Mouse (Mus musculus) embryonic facial prominence, embryonic 13.5 days (tissue): ENCODE data around the gene Nlk. TPM values are rescaled to one million over a fixed set of nuclear protein-coding genes. Genes with fewer than 3 reads are reported as not detected.

Experiments used
- ATAC-seq: fragments of 200-750 bp; cut with Nextera tagmentation; 2 replicates; pipeline ENCODE4 v1.8.0; 2017; ENCODE audit warnings: low read depth; ENCODE audit not compliant: insufficient number of reproducible peaks, insufficient read depth, low FRiP score, low TSS enrichment
- H3K27ac ChIP-seq: fragments of 300-500 bp; sonication (generic); 2 replicates; pipeline ENCODE4 v1.5.1; 2015; ENCODE audit warnings: moderate library complexity, mild to moderate bottlenecking, inconsistent platforms
- H3K27me3 ChIP-seq: fragments of 300-500 bp; sonication (generic); 2 replicates; pipeline ENCODE4 v1.6.1; 2015; ENCODE audit warnings: mild to moderate bottlenecking, inconsistent platforms
- H3K36me3 ChIP-seq: fragments of 300-500 bp; sonication (generic); 2 replicates; pipeline ENCODE4 v1.6.1; 2015; ENCODE audit warnings: mild to moderate bottlenecking, inconsistent platforms
- H3K4me1 ChIP-seq: fragments of 300-500 bp; sonication (generic); 2 replicates; pipeline ENCODE4 v1.6.1; 2015; ENCODE audit warnings: inconsistent platforms
- H3K4me2 ChIP-seq: fragments of 300-500 bp; sonication (generic); 2 replicates; pipeline ENCODE4 v1.6.1; 2015; ENCODE audit warnings: moderate library complexity, mild to moderate bottlenecking, inconsistent platforms
- H3K4me3 ChIP-seq: fragments of 300-500 bp; sonication (generic); 2 replicates; pipeline ENCODE4 v1.5.1; 2015; ENCODE audit warnings: mild to moderate bottlenecking, inconsistent platforms
- H3K9ac ChIP-seq: fragments of 300-500 bp; sonication (generic); 2 replicates; pipeline ENCODE4 v1.6.1; 2015; ENCODE audit warnings: mild to moderate bottlenecking, inconsistent platforms
- H3K9me3 ChIP-seq: fragments of 300-500 bp; sonication (generic); 2 replicates; pipeline ENCODE4 v1.6.1; 2016; ENCODE audit warnings: inconsistent platforms
- WGBS: fragments of 180-500 bp; shearing (Covaris S2); methylation state at CpG from one replicate; pipeline ENCODE4 v1.1.7; 2015; ENCODE audit warnings: mixed read lengths; 5-methylcytosine and 5-hydroxymethylcytosine counted together
- polyA plus RNA-seq: library from polyadenylated mRNA; unstranded; fragments of >200 nt; fragmentation: Nextera tagmentation; extraction: Ambion mirVana; gene quantifications from 2 replicates; pipeline ENCODE4 v1.2.1, GENCODE M21; 2015

Nlk gene
- polyA plus RNA-seq, 1 experiment from 2014 or later: 13.5 TPM

DNA sequence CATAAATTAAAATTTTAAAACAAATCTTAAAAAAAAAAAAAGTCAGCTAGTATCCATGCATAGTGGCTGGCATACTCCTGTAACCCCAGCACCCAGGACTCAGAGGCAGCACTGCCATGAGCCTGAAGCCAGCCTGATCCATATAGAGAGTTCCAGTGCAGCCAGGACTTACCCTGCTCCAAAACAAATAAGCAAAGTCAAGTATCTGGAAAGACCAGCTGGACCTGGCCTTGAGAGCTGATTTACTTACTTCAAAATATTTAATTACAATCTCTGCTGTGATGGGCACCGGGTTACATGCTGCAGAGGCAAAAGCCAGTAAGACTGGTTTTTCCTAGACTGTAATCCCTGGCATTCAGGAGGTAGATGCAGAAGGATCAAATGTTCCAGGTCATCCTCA lies 27.6 kb upstream of the Nlk start:
- WGBS: 56% methylated on average over 1 of the region's 1 CpGs
- no peak for ATAC-seq
- Histone ChIP-seq H3K27ac (no peak overlapping the region), H3K27me3 (no peaks in the 10 kb centered on the region), H3K4me2 (no peak overlapping the region), H3K36me3 (no peaks in the 10 kb centered on the region), H3K9me3 (no peaks in the 10 kb centered on the region), H3K4me1 (no peaks in the 10 kb centered on the region), H3K4me3 (no peak overlapping the region), H3K9ac (no peak overlapping the region)

DNA sequence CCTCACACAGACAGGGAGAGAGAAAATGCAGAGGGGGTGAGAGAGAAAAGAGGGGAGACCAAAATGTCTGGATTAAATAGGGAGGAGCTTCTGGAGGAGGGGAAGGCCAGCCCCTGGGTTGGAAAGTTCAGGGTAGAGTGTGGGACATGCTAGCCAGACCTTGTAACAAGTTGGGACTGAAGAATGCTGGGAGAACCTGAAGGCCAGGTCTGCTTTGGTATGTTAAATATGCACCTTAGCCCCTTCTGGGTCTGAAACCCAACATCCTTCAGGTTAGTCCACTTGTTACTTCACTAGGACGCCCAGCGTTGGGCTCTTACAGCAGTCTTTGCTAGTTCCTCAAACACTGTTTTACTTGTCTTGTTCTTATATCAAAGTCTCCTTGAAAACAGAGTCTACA lies 24.2 kb upstream of the Nlk start:
- ATAC-seq: no peak
- Histone ChIP-seq H3K27me3 (no peaks in the 10 kb centered on the region), H3K27ac (no peak overlapping the region), H3K4me3 (no peak overlapping the region), H3K9ac (no peak overlapping the region), H3K9me3 (no peaks in the 10 kb centered on the region), H3K4me1 (no peaks in the 10 kb centered on the region), H3K36me3 (no peaks in the 10 kb centered on the region), H3K4me2 (no peak overlapping the region)
- WGBS: 81% methylated on average over 2 of the region's 2 CpGs

DNA sequence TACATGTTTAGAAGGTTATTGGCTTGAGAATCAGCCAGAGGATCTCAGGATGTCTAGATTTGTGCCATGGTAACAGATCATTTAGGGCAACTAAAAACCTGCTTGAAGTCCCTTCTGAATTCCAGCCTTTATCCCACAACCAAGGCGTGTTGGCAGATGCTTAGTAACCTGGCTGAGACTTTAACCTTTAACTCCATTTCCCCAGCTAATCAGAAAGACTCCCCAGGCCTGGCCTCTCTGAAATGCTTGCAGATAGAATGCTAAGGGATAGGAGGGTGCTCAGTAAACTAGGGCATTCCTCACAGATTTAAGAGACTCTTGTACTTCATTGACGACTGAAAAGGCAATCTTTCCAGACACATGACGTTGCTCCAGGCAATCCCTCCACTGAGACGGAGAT lies 20.5 kb upstream of the Nlk start:
- H3K27ac ChIP-seq: no peak overlapping the region
- no peak overlapping the region for H3K4me2 ChIP-seq
- WGBS: 41% methylated on average over 4 of the region's 4 CpGs
- H3K36me3 ChIP-seq: no peaks in the 10 kb centered on the region
- H3K27me3 ChIP-seq: no peaks in the 10 kb centered on the region
- H3K9ac ChIP-seq: no peak overlapping the region
- no peaks in the 10 kb centered on the region for H3K9me3 ChIP-seq
- no peak for ATAC-seq
- H3K4me3 ChIP-seq: no peak overlapping the region
- H3K4me1 ChIP-seq: no peaks in the 10 kb centered on the region

DNA sequence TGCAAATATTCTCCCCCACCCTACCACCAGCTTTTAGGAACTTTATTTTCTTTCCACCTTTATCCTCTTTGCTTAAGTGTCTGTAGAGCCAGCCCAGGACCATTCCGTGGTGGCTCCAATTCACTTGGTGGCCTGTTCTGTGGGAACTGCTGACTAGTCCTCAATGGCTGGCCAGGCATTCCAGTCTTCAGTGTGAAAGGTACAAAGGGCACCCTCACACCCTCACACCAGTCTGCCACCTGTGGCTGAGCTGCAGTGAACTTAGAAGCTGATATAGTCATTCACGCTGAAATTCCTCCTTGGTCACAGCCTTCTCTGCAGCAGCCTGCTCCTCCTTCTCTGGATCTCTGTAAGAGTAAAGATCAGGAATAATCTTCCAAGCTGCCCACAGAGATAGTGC lies 11.5 kb upstream of the Nlk start:
- H3K4me3 ChIP-seq: no peak overlapping the region
- ATAC-seq: no peak
- no peak overlapping the region for H3K4me2 ChIP-seq
- no peaks in the 10 kb centered on the region for H3K9me3 ChIP-seq
- H3K4me1 ChIP-seq: no peaks in the 10 kb centered on the region
- WGBS: 76% methylated on average over 2 of the region's 2 CpGs
- no peak overlapping the region for H3K27ac ChIP-seq
- H3K27me3 ChIP-seq: no peaks in the 10 kb centered on the region
- no peak overlapping the region for H3K9ac ChIP-seq
- no peaks in the 10 kb centered on the region for H3K36me3 ChIP-seq

DNA sequence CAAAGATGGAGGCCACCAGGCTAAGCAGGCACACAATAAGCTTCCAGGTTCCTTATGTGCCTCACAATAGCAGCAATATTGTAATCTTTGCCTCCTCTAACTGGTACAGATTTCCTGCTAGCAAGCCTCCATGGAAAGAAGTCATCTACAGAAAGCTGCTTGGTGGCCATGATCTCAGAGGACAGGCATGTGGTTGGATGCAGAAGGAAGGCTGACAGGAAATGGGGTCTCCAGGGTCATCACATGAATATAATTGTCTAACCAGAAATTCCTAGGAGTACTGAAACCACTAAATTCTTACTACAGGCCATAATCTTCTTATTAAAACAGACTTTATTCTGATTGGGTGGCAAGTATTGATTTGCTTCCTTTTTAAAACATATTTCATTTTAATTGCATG lies 8.9 kb upstream of the Nlk start:
- no peaks in the 10 kb centered on the region for H3K9me3 ChIP-seq
- no peak overlapping the region for H3K27ac ChIP-seq
- no peaks in the 10 kb centered on the region for H3K27me3 ChIP-seq
- H3K9ac ChIP-seq: no peak overlapping the region
- no peak for ATAC-seq
- H3K4me2 ChIP-seq: no peak overlapping the region
- no peaks in the 10 kb centered on the region for H3K4me1 ChIP-seq
- no peaks in the 10 kb centered on the region for H3K36me3 ChIP-seq
- no peak overlapping the region for H3K4me3 ChIP-seq

DNA sequence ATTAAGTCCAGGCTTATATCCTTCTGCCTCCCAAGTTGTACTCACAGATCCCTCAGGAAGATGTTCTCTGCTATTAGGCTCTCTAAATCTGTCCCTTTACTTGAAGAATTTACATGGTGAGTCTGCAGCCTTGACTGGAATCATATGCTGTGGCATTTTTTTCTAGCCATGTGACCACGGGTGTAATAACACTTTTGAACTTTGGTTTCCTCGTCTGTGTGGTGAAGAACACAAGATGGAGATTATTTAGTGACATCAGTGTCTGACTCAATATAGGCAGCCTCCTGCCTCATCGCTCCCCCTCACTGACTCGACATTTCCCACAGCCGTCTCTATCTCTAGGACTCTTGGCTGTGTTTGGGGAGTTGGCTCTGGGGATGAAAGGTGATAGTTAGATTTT lies 5.9 kb upstream of the Nlk start:
- no peaks in the 10 kb centered on the region for H3K27me3 ChIP-seq
- WGBS: 73% methylated on average over 5 of the region's 5 CpGs

DNA sequence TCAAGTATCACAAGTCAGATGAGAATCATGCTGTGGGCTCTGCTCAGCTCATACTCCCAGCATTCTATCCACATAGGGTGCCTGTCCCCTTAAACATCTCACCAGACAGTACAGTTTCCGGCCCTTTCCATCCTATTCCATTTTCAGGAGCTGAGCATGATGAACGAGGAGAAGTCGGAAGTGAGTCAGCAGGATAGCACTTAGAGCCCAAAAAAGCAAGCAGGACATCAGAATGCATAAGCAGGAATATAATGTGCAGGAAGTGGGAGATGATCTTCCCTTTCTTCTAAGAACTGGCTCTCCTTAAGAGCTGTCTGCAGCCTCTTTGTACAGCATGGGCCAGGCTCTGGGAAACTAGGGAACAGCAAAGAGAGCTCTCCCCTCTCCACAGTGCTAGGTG lies 5.1 kb upstream of the Nlk start:
- Histone ChIP-seq H3K4me1 (no peaks in the 10 kb centered on the region), H3K4me2 (no peak overlapping the region), H3K9me3 (no peaks in the 10 kb centered on the region), H3K27me3 (no peaks in the 10 kb centered on the region), H3K4me3 (no peak overlapping the region), H3K36me3 (no peaks in the 10 kb centered on the region), H3K27ac (no peak overlapping the region), H3K9ac (no peak overlapping the region)
- no peak for ATAC-seq
- WGBS: 76% methylated on average over 3 of the region's 3 CpGs

More for the DNA sequence above, 5.9 kb upstream of the Nlk start:
- no peak overlapping the region for H3K4me3 ChIP-seq
- no peaks in the 10 kb centered on the region for H3K36me3 ChIP-seq
- H3K9me3 ChIP-seq: no peaks in the 10 kb centered on the region
- no peak for ATAC-seq
- H3K4me2 ChIP-seq: no peak overlapping the region
- no peaks in the 10 kb centered on the region for H3K4me1 ChIP-seq
- H3K9ac ChIP-seq: no peak overlapping the region
- no peak overlapping the region for H3K27ac ChIP-seq

DNA sequence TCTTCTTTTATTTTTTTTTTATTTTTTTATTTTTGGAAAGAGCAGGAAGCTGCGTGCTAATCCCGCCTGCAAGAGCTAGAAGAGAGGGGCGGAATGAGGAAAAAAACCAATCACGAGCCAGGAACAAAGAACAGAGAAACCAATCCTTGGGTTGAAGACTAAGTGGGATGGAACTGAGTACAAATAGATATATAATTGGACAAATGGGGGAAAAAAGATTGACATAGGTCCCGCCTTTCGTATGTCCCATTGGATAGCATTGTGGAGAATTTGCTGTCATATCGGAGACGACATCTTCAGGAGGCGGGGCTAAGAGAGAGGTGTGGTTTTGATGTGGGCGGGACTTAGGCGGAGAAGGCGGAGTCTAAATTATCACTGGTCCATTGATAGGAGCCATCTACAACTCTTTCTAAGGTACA lies 589 bp upstream of the Nlk start:
- H3K27me3 ChIP-seq: no peaks in the 10 kb centered on the region
- H3K36me3 ChIP-seq: peaks cover 3% of the 10 kb centered on the region; the same call in 1 of the 2 replicates
- peak overlapping the region; percentile 85; the same call in 1 of the 2 replicates for H3K27ac ChIP-seq
- peak; percentile 90 for ATAC-seq
- peaks cover 28% of the 10 kb centered on the region for H3K4me1 ChIP-seq
- peak overlapping the region; percentile 79 for H3K4me3 ChIP-seq
- H3K9me3 ChIP-seq: no peaks in the 10 kb centered on the region
- H3K4me2 ChIP-seq: peak overlapping the region; percentile 44
- 0 out of 2 replicates have a peak overlapping the region, but pooled peaks have one; percentile 55 for H3K9ac ChIP-seq
- WGBS: under 1% methylated on average over 12 of the region's 12 CpGs

DNA sequence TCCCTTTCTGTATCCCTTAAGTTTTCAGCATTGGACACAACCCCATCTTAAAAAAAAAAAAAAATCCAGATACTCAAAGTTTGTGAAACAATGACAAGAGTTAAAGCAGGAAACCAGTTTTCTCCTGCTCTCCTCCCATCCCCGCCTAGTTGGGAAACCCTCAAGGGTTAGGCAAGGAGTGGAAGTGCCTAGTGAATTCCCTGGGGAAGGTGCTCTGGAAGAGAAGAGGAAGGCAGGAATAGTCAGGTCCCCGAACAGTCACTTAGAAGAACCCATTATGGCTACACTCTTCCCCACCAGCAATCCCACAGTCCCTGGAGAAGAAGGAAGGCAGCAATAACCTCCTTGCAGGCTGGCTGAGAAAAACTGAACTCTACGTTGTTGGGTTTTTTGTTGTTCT lies 2.9 kb downstream of the Nlk start:
- H3K4me2 ChIP-seq: peak overlapping the region; percentile 73
- no peaks in the 10 kb centered on the region for H3K27me3 ChIP-seq

DNA sequence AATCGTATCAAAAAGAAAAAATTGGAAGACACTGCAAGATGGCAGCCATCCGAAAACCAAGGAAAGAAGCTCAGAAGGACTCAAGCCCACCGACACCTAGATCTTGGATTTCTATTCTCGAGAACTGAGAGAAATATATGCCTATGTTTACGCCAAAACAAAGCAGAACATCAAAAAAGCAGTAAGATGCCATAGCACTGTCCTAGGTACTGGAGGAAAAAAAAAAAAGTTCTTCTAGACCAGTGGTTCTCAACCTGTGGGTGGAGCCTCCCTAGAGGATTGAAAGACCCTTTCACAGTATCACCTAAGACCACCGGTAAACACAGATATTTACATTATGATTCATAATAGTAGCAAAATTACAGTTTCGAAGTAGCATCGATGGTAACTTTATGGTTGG lies 3.9 kb downstream of the Nlk start:
- no peak overlapping the region for H3K9ac ChIP-seq
- no peaks in the 10 kb centered on the region for H3K27me3 ChIP-seq
- ATAC-seq: no peak
- WGBS: 94% methylated on average over 8 of the region's 8 CpGs
- H3K4me2 ChIP-seq: peak overlapping the region; percentile 73; the same call in 1 of the 2 replicates
- no peak overlapping the region for H3K27ac ChIP-seq
- peaks cover 34% of the 10 kb centered on the region for H3K4me1 ChIP-seq
- no peaks in the 10 kb centered on the region for H3K9me3 ChIP-seq
- H3K4me3 ChIP-seq: no peak overlapping the region
- H3K36me3 ChIP-seq: peaks cover 3% of the 10 kb centered on the region; the same call in 1 of the 2 replicates

More for the DNA sequence above, 2.9 kb downstream of the Nlk start:
- peaks cover 3% of the 10 kb centered on the region; the same call in 1 of the 2 replicates for H3K36me3 ChIP-seq
- no peak for ATAC-seq
- 0 out of 2 replicates have a peak overlapping the region, but pooled peaks have one; percentile 40 for H3K9ac ChIP-seq
- no peaks in the 10 kb centered on the region for H3K9me3 ChIP-seq
- H3K27ac ChIP-seq: no peak overlapping the region
- peaks cover 34% of the 10 kb centered on the region for H3K4me1 ChIP-seq
- 57% methylated on average over 3 of the region's 3 CpGs for whole genome bisulfite sequencing
- peak overlapping the region; percentile 3; the same call in 1 of the 2 replicates for H3K4me3 ChIP-seq

DNA sequence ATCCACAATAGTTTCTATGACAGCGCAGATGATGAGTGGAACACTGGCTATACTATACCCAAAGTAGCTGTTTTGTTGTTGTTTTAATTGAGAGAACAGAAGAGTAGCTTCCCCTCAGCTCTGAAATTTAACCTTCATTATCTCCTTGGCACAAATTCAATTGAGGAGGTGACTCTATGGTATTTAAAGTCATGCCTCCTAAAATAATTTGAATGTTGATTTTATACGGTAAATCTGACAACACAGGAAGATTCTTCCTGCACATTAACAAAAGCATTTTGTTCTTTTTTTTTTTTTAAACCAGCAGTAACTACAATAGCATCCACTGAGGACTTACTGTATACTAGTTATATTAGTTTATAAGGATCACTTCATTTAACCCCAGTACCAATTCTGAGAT lies 6.0 kb downstream of the Nlk start:
- no peaks in the 10 kb centered on the region for H3K9me3 ChIP-seq
- H3K27ac ChIP-seq: no peak overlapping the region
- H3K9ac ChIP-seq: no peak overlapping the region
- H3K4me3 ChIP-seq: no peak overlapping the region
- no peak overlapping the region for H3K4me2 ChIP-seq
- WGBS: 79% methylated on average over 2 of the region's 2 CpGs
- no peak for ATAC-seq
- no peaks in the 10 kb centered on the region for H3K27me3 ChIP-seq
- H3K36me3 ChIP-seq: peaks cover 3% of the 10 kb centered on the region; the same call in 1 of the 2 replicates
- peaks cover 35% of the 10 kb centered on the region for H3K4me1 ChIP-seq

DNA sequence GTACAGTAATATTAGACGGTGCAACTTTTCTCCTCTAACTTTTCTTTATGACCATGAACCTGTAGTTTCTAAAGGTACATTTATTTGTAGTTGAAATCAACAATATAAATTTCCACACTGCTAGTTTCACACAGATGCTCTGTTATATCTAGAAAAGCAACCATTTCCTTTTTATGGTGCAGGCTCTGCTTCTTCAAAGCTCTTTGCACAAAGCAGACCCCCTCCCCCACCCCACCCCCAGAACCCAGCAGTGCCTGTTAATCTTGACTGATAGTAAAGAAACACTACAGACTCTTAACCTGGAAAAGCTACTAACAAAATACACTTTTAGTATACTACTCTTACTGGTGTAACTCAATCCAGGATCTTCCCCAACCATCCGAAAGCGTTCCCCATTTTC lies 6.6 kb downstream of the Nlk start:
- WGBS: 85% methylated on average over 3 of the region's 3 CpGs
- ATAC-seq: no peak
- Histone ChIP-seq H3K4me1 (peaks cover 28% of the 10 kb centered on the region), H3K27me3 (no peaks in the 10 kb centered on the region), H3K9ac (no peak overlapping the region), H3K4me2 (no peak overlapping the region), H3K9me3 (no peaks in the 10 kb centered on the region), H3K27ac (no peak overlapping the region), H3K4me3 (no peak overlapping the region), H3K36me3 (peaks cover 3% of the 10 kb centered on the region; the same call in 1 of the 2 replicates)
